Mouse (Mus musculus) heart, adult 2 months (tissue): ENCODE results near the gene Fam136a. TPM values are rescaled to one million over a fixed set of nuclear protein-coding genes. Genes with fewer than 3 reads are reported as not detected.
A peak's percentile ranks its signal among the peaks of the same experiment; 100 is the strongest.

Source experiments
- DNase-seq, 2 experiments: peaks; one replicate each; pipeline ENCODE4 v3.0.0; 2021
- H3K27ac ChIP-seq: fragments of 200-600 bp; 2 replicates; pipeline ENCODE4 v1.8.1; 2022
- H3K27me3 ChIP-seq: fragments of 200-500 bp; 2 replicates; pipeline ENCODE4 v1.6.1; 2012; ENCODE audit warnings: mild to moderate bottlenecking, low read length, inconsistent platforms, mixed read lengths; ENCODE audit not compliant: control insufficient read depth, insufficient read depth
- H3K36me3 ChIP-seq: fragments of 200-500 bp; 2 replicates; pipeline ENCODE4 v1.6.1; 2012; ENCODE audit warnings: low read length, inconsistent platforms; ENCODE audit not compliant: control insufficient read depth, insufficient read depth
- H3K4me1 ChIP-seq: fragments of 200-500 bp; 2 replicates; pipeline ENCODE4 v1.6.1; 2011; ENCODE audit warnings: low read length; ENCODE audit not compliant: control insufficient read depth, insufficient read depth
- H3K4me3 ChIP-seq: fragments of 200-600 bp; 2 replicates; pipeline ENCODE4 v1.8.1; 2022
- H3K79me2 ChIP-seq: fragments of 200-500 bp; replicated peaks from 2 replicates; pipeline ENCODE4 v1.6.1; 2012; ENCODE audit warnings: mild to moderate bottlenecking, inconsistent platforms, low read length, moderate library complexity, mixed read lengths; ENCODE audit not compliant: control insufficient read depth, insufficient read depth
- H3K9ac ChIP-seq: fragments of 200-500 bp; 2 replicates; pipeline ENCODE4 v1.6.1; 2012; ENCODE audit warnings: low read depth, mild to moderate bottlenecking, control low read depth, inconsistent platforms, low read length, mixed read lengths
- CTCF ChIP-seq: fragments of 200-600 bp; IDR thresholded peaks from 2 replicates; pipeline ENCODE4 v1.8.1; 2022; ENCODE audit warnings: antibody characterized with exemption, mild to moderate bottlenecking, moderate library complexity
- EP300 ChIP-seq: fragments of 200-500 bp; IDR thresholded peaks from 2 replicates; pipeline ENCODE4 v1.6.1; 2011; ENCODE audit warnings: low read depth, low read length, control low read depth; ENCODE audit not compliant: insufficient read depth
- POLR2A ChIP-seq: fragments of 200-500 bp; IDR thresholded peaks from 2 replicates; pipeline ENCODE4 v1.6.1; 2011; ENCODE audit warnings: mild to moderate bottlenecking, low read depth, low read length, control low read depth; ENCODE audit not compliant: insufficient read depth
- WGBS: fragments of 180-500 bp; shearing (Covaris S2); methylation state at CpG from one replicate; pipeline ENCODE4 v1.1.7; 2018; 5-methylcytosine and 5-hydroxymethylcytosine counted together
- intact Hi-C: fragments of 180-260 bp; cut with DNase I; formaldehyde crosslinking; loops from one replicate; pipeline ENCODE4 v1.15.1; 2025
- polyA plus RNA-seq: library from polyadenylated mRNA; depleted of rRNA; stranded (reverse); fragments of >200 nt; gene quantifications from 2 replicates; pipeline ENCODE4 v1.2.3, GENCODE M21; 2012
- total RNA-seq, 2 experiments: library from RNA; stranded (reverse); gene quantifications; 2 replicates each; pipeline ENCODE4 v1.2.3; 2021

Fam136a gene
- total and polyA plus RNA-seq, 3 experiments, result 15.8 to 29.3 (median 29.3) TPM

- Histone ChIP-seq H3K79me2 (no peaks in the 10 kb centered on the region), H3K36me3 (peaks cover 5% of the 10 kb centered on the region), H3K27me3 (no peaks in the 10 kb centered on the region), H3K4me1 (peaks cover 7% of the 10 kb centered on the region), H3K4me3 (peak overlapping the region; percentile 23; the same call in 1 of the 2 replicates), H3K9ac (no peak overlapping the region), H3K27ac (no peak overlapping the region; the same call in 1 of the 2 replicates)
- 3% methylated on average over 9 of the region's 9 CpGs for WGBS
- TF ChIP-seq CTCF (peak; percentile 90), EP300 (peak; percentile 67; the same call in 1 of the 2 replicates), POLR2A (no peak)
- DNase-seq, result peak; percentile 73 to 78
- intact Hi-C loops, result loop anchor here (1.0 to 5.0 kb wide), 3 partner anchors 36 to 274 kb away; partner anchors contain the start of gene Fam136a
These were observed 35.5 kb downstream of the Fam136a start for GRCm38 (mm10) chr6:86400972-86401371.

GRCm38 (mm10) chr6:86402681-86403607, 37.5 kb downstream of the Fam136a start:
- peaks cover 13% of the 10 kb centered on the region for H3K36me3 ChIP-seq
- H3K27ac ChIP-seq, result peak overlapping the region; percentile 95
- peak overlapping the region; percentile 79 for H3K4me3 ChIP-seq
- 41% methylated on average over 12 of the region's 12 CpGs for WGBS
- H3K27me3 ChIP-seq, result no peaks in the 10 kb centered on the region
- no peaks in the 10 kb centered on the region for H3K79me2 ChIP-seq
- no peak overlapping the region for H3K9ac ChIP-seq
- DNase-seq, result no peak
- intact Hi-C loops, result loop anchor here (5.0 kb wide), 2 partner anchors 261 to 276 kb away; no protein-coding TSS in a partner anchor
- no peak for TF ChIP-seq POLR2A
- no peak for TF ChIP-seq EP300
- TF ChIP-seq CTCF, result no peak
- H3K4me1 ChIP-seq, result peaks cover 5% of the 10 kb centered on the region

DNA sequence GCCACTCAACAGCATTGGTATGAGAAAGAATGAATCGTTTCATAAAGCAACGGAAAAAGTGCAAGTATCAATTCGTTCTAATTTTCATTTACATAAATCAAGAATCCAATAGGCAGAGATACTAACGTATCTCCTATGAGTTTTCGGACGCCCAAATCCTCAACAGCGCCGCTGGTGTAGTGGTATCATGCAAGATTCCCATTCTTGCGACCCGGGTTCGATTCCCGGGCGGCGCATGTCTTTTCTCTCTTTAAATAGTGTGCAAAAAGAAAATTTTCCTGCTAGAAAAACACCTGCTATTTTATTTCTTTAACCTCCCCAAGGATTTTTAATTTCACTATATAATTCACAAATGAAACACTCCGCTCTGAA, 38.3 kb downstream of the Fam136a start:
- Histone ChIP-seq H3K36me3 (peaks cover 13% of the 10 kb centered on the region), H3K9ac (no peak overlapping the region), H3K27ac (peak overlapping the region; percentile 95), H3K27me3 (no peaks in the 10 kb centered on the region), H3K4me3 (peak overlapping the region; percentile 79), H3K4me1 (peaks cover 4% of the 10 kb centered on the region), H3K79me2 (no peaks in the 10 kb centered on the region)
- no peak for TF ChIP-seq POLR2A
- TF ChIP-seq CTCF, result no peak
- no peak for TF ChIP-seq EP300
- peak in 1 of 2 experiments; percentile 91 for DNase-seq
- WGBS, result 1% methylated on average over 15 of the region's 15 CpGs
- intact Hi-C loops, result loop anchor here (2.0 to 5.0 kb wide), 3 partner anchors 35 to 276 kb away; partner anchors contain the start of gene C87436

DNA sequence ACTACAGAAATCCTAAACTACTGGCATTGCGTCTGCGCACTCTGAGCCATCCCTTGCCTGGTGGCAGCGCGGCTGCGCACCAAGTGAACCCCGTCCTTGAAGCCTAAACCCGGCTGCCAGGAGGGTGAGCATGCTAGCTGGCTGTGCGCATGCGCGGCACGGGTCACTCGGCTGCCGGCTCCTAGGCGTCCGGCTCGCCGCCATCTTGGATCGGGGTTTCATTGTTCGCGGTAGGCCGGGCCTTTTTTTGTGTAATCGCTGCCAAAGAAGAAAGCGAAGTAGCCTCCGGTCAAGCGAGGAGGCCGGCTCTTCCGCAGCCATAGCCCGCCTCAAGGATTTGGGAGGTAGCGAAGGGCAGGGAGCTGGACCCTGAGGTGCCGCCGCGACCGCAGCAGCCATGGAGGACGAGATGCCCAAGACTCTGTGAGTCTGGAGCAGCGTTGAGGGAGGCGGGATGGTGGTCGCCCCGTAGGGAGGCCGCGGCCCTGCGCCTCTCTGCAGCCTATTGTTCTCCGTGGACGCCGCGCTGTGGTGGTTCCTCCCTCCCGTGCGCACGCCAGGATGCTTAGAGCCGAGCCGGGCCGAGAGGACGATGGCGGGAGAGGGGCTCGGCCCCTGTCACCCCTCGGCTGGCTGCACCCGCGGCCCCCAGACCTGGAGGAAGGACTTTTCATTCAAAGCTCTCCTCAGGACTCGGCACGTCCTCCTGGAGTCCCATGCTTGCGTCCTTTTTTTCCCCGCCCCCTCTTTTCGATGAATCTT, 38.8 kb downstream of the Fam136a start, which contains the start of gene Tia1:
Gene Tia1, plus strand, starts transcription at position 120 of the 762 bp plus-strand sequence.
- Histone ChIP-seq H3K9ac (peak within 1 kb of the TSS; percentile 92), H3K36me3 (peaks cover 13% of the 10 kb centered on the region), H3K27me3 (no peaks in the 10 kb centered on the region), H3K4me1 (peaks cover 4% of the 10 kb centered on the region), H3K4me3 (peak within 1 kb of the TSS; percentile 79), H3K27ac (peak within 1 kb of the TSS; percentile 95), H3K79me2 (no peaks in the 10 kb centered on the region)
- WGBS, result under 1% methylated on average over 62 of the region's 62 CpGs
- TF ChIP-seq POLR2A, result peak; percentile 67
- TF ChIP-seq EP300, result no peak
- TF ChIP-seq CTCF, result no peak
- intact Hi-C loops, result loop anchor here (2.0 to 5.0 kb wide), 3 partner anchors 35 to 277 kb away; partner anchors contain the start of gene C87436
- DNase-seq, result peak; percentile 94 to 98

DNA sequence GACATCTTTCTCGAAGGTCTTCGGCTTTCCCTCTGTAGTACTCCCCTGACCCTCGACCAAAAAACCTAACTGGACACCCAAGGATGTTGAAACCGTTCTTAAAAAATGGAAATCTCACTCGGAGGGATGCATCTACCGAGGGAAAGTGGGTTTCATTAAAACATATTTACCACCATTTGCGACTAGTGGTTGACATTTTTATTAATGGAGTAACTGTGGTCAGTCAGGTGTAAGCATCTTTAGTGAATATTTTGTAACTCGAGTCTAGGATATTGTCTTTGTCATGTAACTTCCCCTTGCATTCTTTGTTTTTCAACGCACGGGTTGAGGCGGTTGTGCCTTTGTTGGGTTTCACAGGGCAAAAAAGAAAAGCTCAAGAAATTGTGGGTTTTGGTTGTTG, 39.5 kb downstream of the Fam136a start:
- no peaks in the 10 kb centered on the region for H3K27me3 ChIP-seq
- DNase-seq, result no peak

More for the DNA sequence above, 39.5 kb downstream of the Fam136a start:
- no peak for TF ChIP-seq POLR2A
- TF ChIP-seq CTCF, result no peak
- TF ChIP-seq EP300, result no peak
- H3K4me3 ChIP-seq, result peak overlapping the region; percentile 79
- under 1% methylated on average over 11 of the region's 11 CpGs for WGBS
- peaks cover 16% of the 10 kb centered on the region for H3K36me3 ChIP-seq
- no peaks in the 10 kb centered on the region for H3K79me2 ChIP-seq
- intact Hi-C loops, result loop anchor here (2.0 to 5.0 kb wide), 3 partner anchors 34 to 278 kb away; partner anchors contain the start of gene C87436
- H3K9ac ChIP-seq, result peak overlapping the region; percentile 63; the same call in 1 of the 2 replicates
- peaks cover 4% of the 10 kb centered on the region for H3K4me1 ChIP-seq
- peak overlapping the region; percentile 95 for H3K27ac ChIP-seq
